Mouse (Mus musculus): Measurements from ENCODE around the gene Tpm4.

The Tpm4 gene

DNA sequence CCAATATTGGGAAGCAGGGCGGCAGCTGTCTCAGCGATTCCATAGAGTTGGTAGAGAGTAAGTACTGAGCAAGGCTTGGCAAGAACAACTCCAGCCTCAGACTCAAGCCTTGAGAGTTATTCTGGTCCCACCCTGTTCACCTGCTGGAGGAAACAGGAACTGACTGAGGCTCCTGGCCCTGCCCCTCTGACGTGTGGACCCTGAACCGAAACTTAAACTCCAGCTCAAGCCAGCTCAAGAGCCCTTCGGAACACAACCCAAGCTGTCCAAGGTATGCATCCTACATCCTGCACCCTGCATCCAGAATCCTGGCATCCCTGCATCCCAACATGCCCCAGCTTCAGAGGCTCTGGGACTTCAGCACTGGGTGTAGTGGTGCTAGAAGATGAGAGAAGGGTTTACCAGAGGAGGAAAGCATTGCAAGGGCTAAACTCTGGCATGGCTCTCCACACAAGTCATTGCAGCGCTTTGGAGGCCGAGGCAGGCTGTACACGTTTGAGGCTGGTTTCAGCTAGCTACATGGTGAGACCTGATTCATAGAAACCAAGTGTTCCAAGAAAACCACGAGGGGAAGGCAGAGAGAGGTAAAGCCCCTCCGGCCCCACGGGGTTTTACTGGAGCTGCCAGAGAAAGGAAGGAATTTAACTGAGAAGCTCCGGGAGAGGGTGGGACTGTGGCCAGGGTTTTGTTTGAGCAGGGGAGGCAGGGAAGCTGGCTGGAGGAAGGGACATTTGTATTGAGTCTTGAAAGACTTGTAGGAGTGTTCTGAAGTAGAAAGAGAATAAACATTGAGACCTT, 54.8 kb downstream of the Tpm4 start, which contains the start of gene Hsh2d:
TSS of gene Hsh2d (plus strand) at position 222 of the 798 bp plus-strand sequence.
- peak; percentile 65 for DNase-seq (ENCODE audit: low read depth, low spot score)

DNA sequence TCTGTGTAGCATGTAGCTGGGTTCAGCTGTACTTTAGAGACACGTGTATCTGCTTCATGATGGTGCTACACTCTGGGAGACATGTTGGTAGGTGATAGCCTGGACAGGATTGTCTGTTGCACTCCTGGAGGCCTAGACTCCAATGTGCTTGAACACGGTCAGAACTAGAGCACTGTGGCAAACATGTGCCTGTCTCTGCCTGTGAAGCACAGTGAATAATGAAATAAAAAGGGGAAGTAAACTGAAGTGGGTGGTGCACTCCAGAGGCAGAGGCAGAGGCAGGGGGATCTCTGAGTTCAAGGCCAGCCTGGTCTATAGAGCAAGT, 55.4 kb downstream of the Tpm4 start:
- no peak for DNase-seq (ENCODE audit: low read depth, low spot score)

- peak; percentile 55 for DNase-seq (ENCODE audit: low read depth, low spot score)
Observed at GRCm38 (mm10) chr8:72192065-72192464, 57.3 kb downstream of the Tpm4 start.

GRCm38 (mm10) chr8:72197997-72198396, 63.2 kb downstream of the Tpm4 start:
- DNase-seq (ENCODE audit: low read depth, low spot score): peak; percentile 87
